Comparison of ENCODE assay signal across 8 mouse cellular contexts in the genomic region with DNA sequence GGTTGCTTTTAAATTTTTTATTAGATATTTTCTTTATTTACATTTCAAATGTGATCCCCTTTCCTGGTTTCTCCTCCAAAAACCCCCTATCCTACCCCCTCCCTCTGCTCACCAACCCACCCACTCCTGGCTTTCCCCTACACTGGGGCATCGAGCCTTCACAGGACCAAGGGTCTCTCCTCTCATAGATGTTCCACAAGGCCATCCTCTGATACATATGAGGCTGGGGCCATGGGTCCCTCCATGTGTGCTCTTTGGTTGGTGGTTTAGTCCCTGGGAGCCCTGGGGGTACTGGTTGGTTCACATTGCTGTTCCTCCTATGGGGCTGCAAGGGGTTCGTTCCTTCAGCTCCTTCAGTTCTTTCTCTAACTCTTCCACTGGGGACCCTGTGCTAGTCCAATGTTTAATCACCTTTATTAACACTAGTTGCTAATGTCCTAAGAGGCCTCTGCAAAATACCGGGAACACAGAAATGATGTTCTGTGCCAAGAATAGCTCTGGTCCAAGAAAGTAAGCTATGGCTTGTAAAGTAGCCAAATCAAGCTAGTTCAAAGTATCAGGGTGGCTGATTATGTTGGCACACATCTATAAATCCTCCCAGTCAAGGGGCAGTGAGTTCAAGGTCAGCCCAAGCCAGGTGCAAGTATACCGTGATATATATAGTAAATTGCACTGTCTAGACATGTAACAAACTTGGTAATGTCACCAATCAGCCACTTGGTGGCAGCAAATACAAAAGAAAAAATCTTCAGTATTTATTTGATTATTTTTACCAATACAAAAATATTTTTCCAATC. TPM values are rescaled to one million over a fixed set of nuclear protein-coding genes. Genes with fewer than 3 reads are reported as not detected.
DNase-seq lines count a peak whose midpoint lies in the region; ATAC-seq and TF ChIP-seq lines count a peak whose summit lies in the region.

No protein-coding gene starts in this region.

- no peak overlapping the region for H3K27ac ChIP-seq in heart, adult 2 months
- no peak overlapping the region for H3K27ac ChIP-seq in hindbrain, embryonic 14.5 days
- no peak overlapping the region for H3K27ac ChIP-seq in liver, postnatal 0 days (ENCODE audit: low read depth)

- TF ChIP-seq CTCF in heart, adult 2 months (IDR thresholded peaks at IDR 0.05) = peak; percentile 75
- TF ChIP-seq CTCF in liver, postnatal 0 days (IDR thresholded peaks at IDR 0.05; ENCODE audit: low read depth) = peak; percentile 62

- H3K79me2 ChIP-seq in heart, adult 2 months (replicated peaks; ENCODE audit: control insufficient read depth, insufficient read depth, low read length) = no peaks in the 10 kb centered on the region

- TF ChIP-seq EP300 in heart, adult 2 months (IDR thresholded peaks at IDR 0.05; ENCODE audit: insufficient read depth, low read depth, low read length) = no peak
- TF ChIP-seq EP300 in liver, postnatal 0 days (IDR thresholded peaks at IDR 0.05; ENCODE audit: low read depth) = 0 out of 2 replicates have a peak, but pooled peaks have one; percentile 6

- H3K4me1 ChIP-seq in heart, adult 2 months (ENCODE audit: control insufficient read depth, insufficient read depth, low read length) = peaks cover 2% of the 10 kb centered on the region; the same call in 1 of the 2 replicates
- 0 out of 2 replicates have a peak, but pooled peaks cover 4% of the 10 kb centered on the region for H3K4me1 ChIP-seq in hindbrain, embryonic 14.5 days (replicated peaks; ENCODE audit: control insufficient read depth, insufficient read depth, low read length)
- H3K4me1 ChIP-seq in liver, postnatal 0 days (ENCODE audit: insufficient read depth) = no peaks in the 10 kb centered on the region

- no peak overlapping the region for H3K9ac ChIP-seq in heart, adult 2 months (ENCODE audit: low read depth, low read length)
- no peak overlapping the region for H3K9ac ChIP-seq in hindbrain, embryonic 14.5 days
- no peak overlapping the region for H3K9ac ChIP-seq in liver, postnatal 0 days (replicated peaks)

- TF ChIP-seq POLR2A in heart, adult 2 months (IDR thresholded peaks at IDR 0.05; ENCODE audit: insufficient read depth, low read depth, low read length) = no peak

- no peak overlapping the region for H3K4me2 ChIP-seq in hindbrain, embryonic 14.5 days (replicated peaks)
- H3K4me2 ChIP-seq in liver, postnatal 0 days (ENCODE audit: low read depth, low read length) = no peak overlapping the region

- no peaks in the 10 kb centered on the region for H3K9me3 ChIP-seq in hindbrain, embryonic 14.5 days (ENCODE audit: control insufficient read depth, low read length)
- no peaks in the 10 kb centered on the region for H3K9me3 ChIP-seq in liver, postnatal 0 days (ENCODE audit: low read length)

- intact Hi-C loops in heart, adult 2 months (cut with DNase I) = loop anchor here (1.0 to 10.0 kb wide), 4 partner anchors 148 to 401 kb away; no protein-coding TSS in a partner anchor

- WGBS in heart, adult 2 months = 48% methylated on average over 4 of the region's 4 CpGs
- WGBS in hindbrain, embryonic 14.5 days = 63% methylated on average over 4 of the region's 4 CpGs
- 64% methylated on average over 4 of the region's 4 CpGs for WGBS in liver, postnatal 0 days (ENCODE audit: insufficient replicate concordance)

- no peak for DNase-seq in heart, adult 2 months
- no peak for DNase-seq in heart, adult 8-10 months (ENCODE audit: low spot score)
- peak; percentile 34 for DNase-seq in CD4-positive helper T cell, adult 2 months (ENCODE audit: low read depth, low spot score)
- DNase-seq in cerebellum, postnatal 14 days = peak; percentile 50 to 56
- peak; percentile 76 for DNase-seq in hindbrain, embryonic 14.5 days (ENCODE audit: low spot score)
- peak; percentile 19 for DNase-seq in liver, postnatal 0 days
- DNase-seq in skeletal muscle tissue, adult 2 months (ENCODE audit: low read depth, low spot score) = peak; percentile 34
- DNase-seq in ovary, postnatal 36 days (ENCODE audit: low spot score) = no peak

- ATAC-seq in hindbrain, embryonic 14.5 days (ENCODE audit: low FRiP score) = peak; percentile 79
- peak; percentile 68 for ATAC-seq in liver, postnatal 0 days

- no peaks in the 10 kb centered on the region for H3K27me3 ChIP-seq in heart, adult 2 months (ENCODE audit: control insufficient read depth, insufficient read depth, low read length)
- no peaks in the 10 kb centered on the region for H3K27me3 ChIP-seq in hindbrain, embryonic 14.5 days (ENCODE audit: control insufficient read depth, insufficient read depth, low read length)
- no peaks in the 10 kb centered on the region for H3K27me3 ChIP-seq in liver, postnatal 0 days (ENCODE audit: insufficient read depth, low read length)

- peaks cover 2% of the 10 kb centered on the region for H3K36me3 ChIP-seq in heart, adult 2 months (ENCODE audit: control insufficient read depth, insufficient read depth, low read length)
- H3K36me3 ChIP-seq in hindbrain, embryonic 14.5 days (replicated peaks; ENCODE audit: control insufficient read depth, insufficient read depth) = no peaks in the 10 kb centered on the region
- H3K36me3 ChIP-seq in liver, postnatal 0 days (replicated peaks; ENCODE audit: insufficient read depth, low read length) = no peaks in the 10 kb centered on the region

- no peak overlapping the region for H3K4me3 ChIP-seq in heart, adult 2 months
- H3K4me3 ChIP-seq in hindbrain, embryonic 14.5 days (replicated peaks; ENCODE audit: low read length) = no peak overlapping the region
- no peak overlapping the region for H3K4me3 ChIP-seq in liver, postnatal 0 days (ENCODE audit: low read depth, low read length)

RNA-seq across cellular contexts. Expression of gene Ankrd28, which starts 36.3 kb away (rescaled TPM):
- total RNA-seq in heart, adult 2 months (2021) = 10 to 100 TPM; 22.1 to 27.7 TPM
- polyA plus RNA-seq in heart, adult 2 months (2012; rRNA removed) = 6.6 and 17.4 TPM in 2 replicates
- total RNA-seq in heart, adult 8-10 months (2022) = 10 to 100 TPM; 25.0 to 34.2 (median 29.3) TPM
- 14.7 and 15.3 TPM in 2 replicates for polyA plus RNA-seq in hindbrain, embryonic 14.5 days (2014; fragmentation: Nextera tagmentation; extraction: Ambion mirVana)
- 3.2 TPM in 2 replicates for polyA plus RNA-seq in liver, postnatal 0 days (2015; fragmentation: Nextera tagmentation; extraction: Ambion mirVana)

Comparison
In these comparisons a context has a peak if more than half of its experiments do, and no peak if none do; other contexts are left out.
1. DNase-seq: peak in CD4-positive helper T cell, adult 2 months (single experiment), cerebellum, postnatal 14 days (2 of 2), hindbrain, embryonic 14.5 days (single experiment), liver, postnatal 0 days (single experiment) and skeletal muscle tissue, adult 2 months (single experiment); none in heart, adult 2 months (0 of 2), heart, adult 8-10 months (single experiment) and ovary, postnatal 36 days (single experiment).